Comparison of ENCODE assay signal across 17 mouse cellular contexts in genomic region chr2:170597586-170597985, GRCm38 (mm10). TPM values are rescaled to one million over a fixed set of nuclear protein-coding genes. Genes with fewer than 3 reads are reported as not detected.
DNase-seq lines count a peak whose midpoint lies in the region; ATAC-seq and TF ChIP-seq lines count a peak whose summit lies in the region.
"Had no signal": no experiment of that assay in that cellular context is flagged by ENCODE, and none has a peak within 500 bp of the region (broad histone marks: within the 10 kb centered on the region; RNA-seq: fewer than 3 reads in every experiment).

No protein-coding gene starts in this region.

- peak; percentile 39 for ATAC-seq in Patski

- H3K4me3 ChIP-seq in layer of hippocampus, adult 2 months, result no peak overlapping the region

- in situ Hi-C loops in Patski (cut with MboI; ENCODE audit: low pct_unique_long_range_greater_than_20kb), result loop anchor here (5.0 to 10.0 kb wide), 3 partner anchors 75 to 1617 kb away; no protein-coding TSS in a partner anchor

- CTCF ChIA-PET in Patski (lab: Charles Lee), result interaction anchor here (0.7 to 12.2 kb wide), 17 partner anchors 8 to 291 kb away, joined by 3 to 228 read pairs (median 4); no protein-coding TSS in a partner anchor

- TF ChIP-seq CTCF in layer of hippocampus, adult 2 months (conservative IDR thresholded peaks at IDR 0.05), result peak; percentile 82
- peak; percentile 73 for TF ChIP-seq CTCF in Patski (IDR thresholded peaks at IDR 0.05)

- POLR2A ChIA-PET in Patski (lab: Charles Lee), result no interaction called here

- peak; percentile 14 to 37 for DNase-seq in cerebellum, postnatal 10 days
- DNase-seq in cerebellum, adult 18-20 months, result no peak
- no peak for DNase-seq in layer of hippocampus, adult 2 months (ENCODE audit: low spot score in 2 of 2)
- DNase-seq in layer of hippocampus, postnatal 36 days, result no peak
- no peak for DNase-seq in Patski (ENCODE audit: low read depth, low spot score)
- DNase-seq in hindlimb bud, embryonic 11.5 days (ENCODE audit: extremely low spot score, low read depth, low spot score), result peak; percentile 74
- DNase-seq in right cerebral cortex, postnatal 14 days, result no peak
- DNase-seq in spleen, postnatal 14 days (ENCODE audit: low spot score in 2 of 2), result no peak
- DNase-seq: cerebellum, postnatal 25 days; right cerebral cortex, adult 18-20 months; thymus, adult 18-20 months had no signal

- no peak overlapping the region for H3K27ac ChIP-seq in layer of hippocampus, adult 2 months

- peaks cover 3% of the 10 kb centered on the region for H3K27me3 ChIP-seq in Patski

RNA-seq across cellular contexts. Expression of gene 4930470P17Rik, which starts 4.2 kb away (rescaled TPM):
- total RNA-seq in layer of hippocampus, adult 2 months (2021), result not detected
- not detected for total RNA-seq in layer of hippocampus, postnatal 36 days (2021)
- not detected for polyA plus RNA-seq in Patski (2021)
- total RNA-seq: adrenal gland, adult 18-20 months; layer of hippocampus, adult 8-10 months; monocyte, adult 5-6 weeks had no signal
- polyA plus RNA-seq: C2C12; heart, embryonic 16.5 days; liver, embryonic 16.5 days had no signal

Comparison
In these comparisons a context has a peak if more than half of its experiments do, and no peak if none do; other contexts are left out.
1. DNase-seq: peak in cerebellum, postnatal 10 days (2 of 2) and hindlimb bud, embryonic 11.5 days (single experiment); none in cerebellum, adult 18-20 months (0 of 2), layer of hippocampus, adult 2 months (0 of 2), layer of hippocampus, postnatal 36 days (0 of 2), Patski (single experiment), right cerebral cortex, postnatal 14 days (single experiment) and spleen, postnatal 14 days (0 of 2).